Mouse (Mus musculus): ENCODE results near the gene Olfr1175-ps.

DNA sequence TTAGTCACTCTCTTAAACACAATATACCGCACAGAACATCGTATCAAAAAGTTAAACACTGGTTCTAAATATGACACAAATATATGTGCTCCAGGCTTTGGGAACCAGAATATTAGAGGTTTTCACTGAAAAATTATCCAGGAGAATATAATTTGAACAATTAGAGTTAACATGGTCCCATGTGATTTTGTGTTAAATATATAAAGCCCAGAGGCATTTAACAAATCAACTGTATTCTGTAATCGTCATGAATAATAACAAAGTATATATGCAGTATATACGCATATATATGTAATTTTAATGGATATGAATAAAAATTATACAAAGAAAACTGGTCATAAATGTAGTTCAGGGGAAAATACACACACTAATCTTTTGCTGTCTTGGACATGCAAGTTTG is 12.0 kb downstream of the Olfr1175-ps start, which contains the start of gene Olfr1174-ps:
- no peak for TF ChIP-seq MAX (IDR thresholded peaks at IDR 0.05)
- no peak for TF ChIP-seq MYOD1 (IDR thresholded peaks at IDR 0.05; ENCODE audit: control insufficient read depth, insufficient read length, low read depth)
